Mouse (Mus musculus) ES-CJ7 (cell line): ENCODE measurements around the gene Vmn1r85.
A peak's percentile ranks its signal among the peaks of the same experiment; 100 is the strongest.

Source experiments
- DNase-seq: peaks from one replicate; pipeline ENCODE4 v3.0.0; 2011; ENCODE audit warnings: low read depth, low spot score

Vmn1r85 gene

DNA sequence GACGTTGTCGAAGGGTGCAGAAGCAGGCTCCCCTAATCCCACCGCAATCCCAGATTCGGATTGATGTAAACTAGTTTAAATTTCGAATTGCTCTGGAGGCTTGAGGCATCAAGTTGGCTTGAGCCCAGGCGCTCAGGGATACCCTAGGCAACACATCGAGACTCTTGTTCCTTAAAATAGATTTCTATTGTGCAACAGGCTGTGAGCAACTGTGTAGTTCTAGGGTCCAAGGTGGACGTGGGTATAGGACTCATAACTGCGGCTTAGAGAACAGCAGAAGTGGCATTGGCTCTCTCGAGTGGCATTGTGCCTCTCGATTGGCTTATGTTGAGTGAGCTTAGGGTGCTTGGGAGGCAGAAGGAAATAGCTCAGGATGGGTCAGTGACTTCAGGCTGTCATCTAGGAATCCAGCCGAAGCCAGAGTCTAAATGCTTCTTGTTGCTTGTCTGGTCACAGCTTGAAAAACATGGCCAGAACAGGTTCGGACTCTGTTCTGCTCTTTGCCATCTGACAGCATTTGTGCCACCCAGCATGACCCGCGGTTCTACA is 56.3 kb downstream of the Vmn1r85 start:
- no peak for DNase-seq

DNA sequence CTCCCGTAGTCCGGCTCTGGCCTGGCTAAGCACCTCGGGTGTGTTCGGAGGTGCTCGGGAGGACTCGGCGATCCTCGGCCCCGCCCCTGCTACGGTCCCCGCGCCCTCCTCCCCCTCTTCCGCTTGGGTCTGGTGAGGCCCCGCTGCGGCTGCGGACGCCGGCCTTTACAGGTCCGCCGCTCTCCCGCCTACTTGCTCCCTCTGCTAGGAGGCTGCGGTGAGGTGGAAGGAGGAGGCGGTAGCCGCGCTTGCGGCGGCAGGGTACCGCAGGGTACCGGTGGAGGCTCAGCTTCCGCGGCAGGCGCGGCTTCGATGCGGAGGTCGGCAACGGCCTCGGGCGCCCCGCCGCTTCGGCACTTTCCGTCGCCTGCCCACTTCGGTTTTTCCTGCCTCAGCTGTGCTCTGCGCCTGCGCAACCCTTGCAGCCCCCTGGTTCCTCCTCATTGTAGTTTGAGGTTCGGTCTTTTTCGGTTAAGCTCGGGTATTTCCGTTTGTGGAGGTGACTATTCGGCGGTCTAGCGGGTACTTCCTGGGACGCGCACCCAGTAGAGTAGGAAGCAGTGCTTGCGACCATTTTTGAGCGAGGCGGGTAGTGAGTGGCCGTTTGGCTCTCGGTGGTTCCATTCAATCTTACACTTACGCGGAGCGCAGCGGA is 56.9 kb downstream of the Vmn1r85 start, which contains the start of gene Ube2m:
TSS of gene Ube2m (minus strand) at position 375 of the 655 bp plus-strand sequence.
- peak; percentile 94 for DNase-seq

DNA sequence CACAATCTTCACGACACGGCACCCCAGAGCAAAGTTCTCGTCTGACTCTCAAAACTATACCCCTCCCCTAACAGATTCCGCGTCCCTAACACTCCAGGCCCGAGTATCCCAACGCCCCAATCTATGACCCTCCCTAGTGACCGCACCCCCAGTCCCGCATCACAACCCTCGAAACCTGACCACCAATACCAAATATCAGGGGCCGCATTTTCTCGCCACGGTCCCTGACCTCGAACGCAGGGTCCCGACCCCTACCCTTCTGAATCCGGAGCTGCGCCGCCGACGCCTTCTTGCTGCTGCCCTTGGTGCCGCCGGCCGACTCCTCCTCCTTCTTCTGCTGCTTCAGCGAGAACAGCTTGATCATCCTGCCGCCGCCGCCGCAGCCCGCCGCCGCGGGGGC is 57.6 kb downstream of the Vmn1r85 start:
- no peak for DNase-seq

DNA sequence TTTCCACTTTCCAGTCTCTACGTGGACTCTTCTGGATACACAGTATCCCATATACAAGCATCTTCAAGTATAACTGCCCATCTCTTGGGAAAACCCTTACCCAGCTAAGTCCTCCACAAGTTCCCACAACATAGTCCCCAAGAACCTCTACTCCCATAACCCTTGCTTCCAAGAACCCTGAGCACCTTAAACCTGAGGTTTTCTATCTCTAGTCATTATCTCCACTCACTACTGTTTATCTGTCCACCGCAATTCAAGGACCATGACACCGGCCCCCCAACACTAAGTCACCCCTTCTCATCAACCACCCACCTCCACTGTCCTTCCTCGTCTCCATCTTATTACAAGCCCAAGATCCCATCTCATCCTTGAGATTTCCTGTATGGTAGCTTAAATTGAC is 58.2 kb downstream of the Vmn1r85 start:
- no peak for DNase-seq

DNA sequence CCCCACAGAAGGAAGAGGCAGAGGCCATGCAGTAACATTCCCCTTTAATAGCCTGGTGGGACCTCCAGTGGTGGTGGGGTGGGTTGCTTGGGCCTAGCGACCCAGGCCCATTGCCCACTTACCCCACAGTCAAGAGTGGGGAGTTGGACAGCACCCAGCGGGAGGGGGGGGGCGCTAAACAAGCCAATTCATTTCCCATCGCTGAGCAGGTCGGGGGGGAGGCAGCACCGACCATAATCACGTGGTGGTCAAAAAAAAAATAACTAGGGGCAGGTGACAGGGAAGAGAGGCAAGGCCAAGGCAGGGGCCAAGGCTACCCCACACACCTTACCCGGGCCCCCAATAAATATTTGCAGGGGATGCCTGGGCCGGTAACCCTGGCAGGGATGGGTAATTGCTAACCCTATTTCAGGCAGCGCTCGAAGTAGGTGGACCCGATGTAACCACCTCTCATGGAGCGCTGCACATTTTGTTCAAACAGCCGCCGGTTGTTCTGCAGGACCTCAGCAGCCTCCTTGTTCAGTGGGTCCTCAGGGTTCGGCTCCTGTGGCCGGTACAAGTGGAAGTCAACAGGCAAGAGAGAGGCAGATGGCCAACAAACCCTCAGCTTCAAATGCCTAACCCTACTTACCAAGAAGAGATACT is 59.6 kb downstream of the Vmn1r85 start:
- DNase-seq = no peak

DNA sequence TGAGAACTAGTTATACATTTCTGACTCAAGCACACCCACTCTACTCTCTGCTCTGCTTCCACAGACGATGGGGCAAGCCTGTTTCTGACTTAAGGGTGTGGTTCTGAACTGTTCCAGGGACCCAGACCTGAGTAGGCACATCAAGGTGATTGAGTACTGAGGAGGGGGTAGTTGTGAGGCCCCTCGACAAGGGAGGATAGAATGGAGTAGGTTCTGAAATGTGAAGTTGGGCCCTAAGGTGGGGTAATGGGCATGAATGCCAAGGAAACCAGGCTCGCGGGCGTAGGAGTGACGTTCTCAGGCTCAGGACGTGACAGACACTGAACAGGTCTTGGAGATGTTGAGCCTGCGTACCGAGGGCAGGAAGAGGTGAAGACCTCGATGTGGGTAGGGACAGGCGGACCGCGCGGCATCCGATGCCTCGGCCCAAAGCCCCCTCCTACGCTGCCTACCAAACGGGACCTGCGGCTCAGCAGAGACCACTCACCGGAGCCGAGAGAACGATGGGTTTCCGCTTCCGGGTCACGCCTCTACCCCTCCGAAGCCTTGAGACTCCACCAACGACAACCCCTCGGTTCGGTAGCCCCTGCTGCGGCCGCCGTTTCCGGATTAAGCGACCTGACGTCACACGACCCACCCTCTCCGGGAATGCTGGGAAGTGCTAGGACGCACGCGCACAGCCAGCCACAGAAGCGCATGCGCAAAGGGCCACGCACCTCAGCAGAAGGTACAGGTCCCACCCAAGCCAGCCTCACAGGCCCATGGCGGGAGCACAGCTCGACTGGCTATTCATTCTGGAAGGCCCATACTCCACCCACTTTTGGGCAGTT is 60.6 kb downstream of the Vmn1r85 start, which contains the start of gene Chmp2a:
TSS of gene Chmp2a (minus strand) at position 660 of the 830 bp plus-strand sequence.
- DNase-seq = peak; percentile 98

DNA sequence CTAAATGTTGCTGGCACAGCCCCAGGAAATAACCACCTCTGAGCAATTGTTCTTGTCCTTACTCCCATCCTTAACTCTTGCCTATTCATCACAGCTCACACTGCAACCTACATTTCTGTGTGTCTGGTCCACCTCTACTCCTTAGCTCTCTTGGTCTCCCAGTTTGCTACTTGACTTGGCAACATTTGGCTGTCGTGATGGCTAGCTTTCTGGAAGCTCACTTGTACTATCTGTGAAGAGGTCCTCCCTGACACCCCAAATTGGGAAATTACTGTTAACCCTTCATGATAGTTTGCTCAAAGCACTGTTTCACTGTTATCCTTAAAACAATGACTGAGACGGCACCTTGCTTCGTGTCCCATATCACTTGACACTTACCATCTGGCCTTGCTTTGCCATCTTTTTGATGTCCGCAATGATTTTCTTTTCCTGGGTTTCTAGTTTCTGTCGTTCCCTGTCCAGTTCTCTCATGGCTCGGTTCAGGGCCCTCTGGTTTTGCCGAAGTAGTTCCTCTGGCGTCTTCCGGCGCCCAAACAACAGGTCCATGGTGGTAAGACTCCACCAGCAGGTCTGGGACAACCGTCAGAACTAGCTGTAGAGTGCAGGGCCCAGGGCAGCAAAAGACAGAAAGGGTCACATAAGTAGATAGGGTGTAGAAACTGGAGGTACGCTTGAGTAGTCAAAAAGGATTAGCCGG is 61.4 kb downstream of the Vmn1r85 start:
- no peak for DNase-seq
